Mouse (Mus musculus) hindbrain, embryonic 12.5 days (tissue): ENCODE results near the gene Prss12. TPM values are rescaled to one million over a fixed set of nuclear protein-coding genes. Genes with fewer than 3 reads are reported as not detected.

Experiments
- ATAC-seq: fragments of 200-750 bp; cut with Nextera tagmentation; 2 replicates; pipeline ENCODE4 v1.8.0; 2017; ENCODE audit warnings: moderate TSS enrichment; ENCODE audit not compliant: low FRiP score
- H3K27ac ChIP-seq: fragments of 300-500 bp; sonication (generic); 2 replicates; pipeline ENCODE4 v1.5.1; 2016; ENCODE audit warnings: mild to moderate bottlenecking
- H3K27me3 ChIP-seq: fragments of 300-500 bp; sonication (generic); 2 replicates; pipeline ENCODE4 v1.6.1; 2016; ENCODE audit warnings: mild to moderate bottlenecking
- H3K36me3 ChIP-seq: fragments of 300-500 bp; sonication (generic); 2 replicates; pipeline ENCODE4 v1.6.1; 2016; ENCODE audit warnings: mild to moderate bottlenecking
- H3K4me1 ChIP-seq: fragments of 300-500 bp; sonication (generic); 2 replicates; pipeline ENCODE4 v1.6.1; 2016
- H3K4me2 ChIP-seq: fragments of 300-500 bp; sonication (generic); replicated peaks from 2 replicates; pipeline ENCODE4 v1.6.1; 2016; ENCODE audit warnings: mild to moderate bottlenecking
- H3K4me3 ChIP-seq: fragments of 300-500 bp; sonication (generic); 2 replicates; pipeline ENCODE4 v1.5.1; 2016; ENCODE audit warnings: mild to moderate bottlenecking
- H3K9ac ChIP-seq: fragments of 300-500 bp; sonication (generic); 2 replicates; pipeline ENCODE4 v1.6.1; 2016; ENCODE audit warnings: mild to moderate bottlenecking, moderate library complexity
- H3K9me3 ChIP-seq: fragments of 300-500 bp; sonication (generic); replicated peaks from 2 replicates; pipeline ENCODE4 v1.6.1; 2016; ENCODE audit warnings: mild to moderate bottlenecking
- WGBS: fragments of 180-500 bp; shearing (Covaris S2); methylation state at CpG from one replicate; pipeline ENCODE4 v1.1.7; 2016; 5-methylcytosine and 5-hydroxymethylcytosine counted together
- polyA plus RNA-seq: library from polyadenylated mRNA; unstranded; fragments of >200 nt; fragmentation: Nextera tagmentation; extraction: Ambion mirVana; gene quantifications from 2 replicates; pipeline ENCODE4 v1.2.1, GENCODE M21; 2016

Prss12 gene
- polyA plus RNA-seq, 1 experiment from 2014 or later: 12.6 TPM

DNA sequence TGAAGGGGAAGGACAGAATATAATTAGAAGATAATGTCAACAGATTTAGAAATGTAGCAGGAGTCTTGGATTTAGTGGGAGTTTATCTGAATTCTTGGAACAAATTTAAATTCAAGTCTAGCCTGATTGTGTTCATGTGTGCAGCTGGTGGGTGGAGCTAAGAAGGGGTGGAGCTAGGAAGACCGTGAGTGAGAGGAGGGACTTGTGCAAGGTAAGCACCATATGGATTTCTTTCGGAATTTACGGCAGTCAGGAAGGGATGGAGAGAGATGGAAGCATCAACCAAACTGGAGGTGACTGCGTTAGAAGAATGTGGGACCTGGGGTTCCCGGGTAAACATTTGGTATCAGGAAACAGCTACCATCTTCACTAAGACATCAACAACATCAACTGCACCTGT is 68.2 kb downstream of the Prss12 start:
- no peaks in the 10 kb centered on the region; the same call in 1 of the 2 replicates for H3K4me1 ChIP-seq
- H3K9ac ChIP-seq: no peak overlapping the region
- H3K4me2 ChIP-seq: no peak overlapping the region
- H3K36me3 ChIP-seq: no peaks in the 10 kb centered on the region
- H3K4me3 ChIP-seq: no peak overlapping the region
- 50% methylated on average over 5 of the region's 5 CpGs for WGBS
- no peak overlapping the region for H3K27ac ChIP-seq
- ATAC-seq: no peak
- no peaks in the 10 kb centered on the region for H3K27me3 ChIP-seq
- no peaks in the 10 kb centered on the region for H3K9me3 ChIP-seq

DNA sequence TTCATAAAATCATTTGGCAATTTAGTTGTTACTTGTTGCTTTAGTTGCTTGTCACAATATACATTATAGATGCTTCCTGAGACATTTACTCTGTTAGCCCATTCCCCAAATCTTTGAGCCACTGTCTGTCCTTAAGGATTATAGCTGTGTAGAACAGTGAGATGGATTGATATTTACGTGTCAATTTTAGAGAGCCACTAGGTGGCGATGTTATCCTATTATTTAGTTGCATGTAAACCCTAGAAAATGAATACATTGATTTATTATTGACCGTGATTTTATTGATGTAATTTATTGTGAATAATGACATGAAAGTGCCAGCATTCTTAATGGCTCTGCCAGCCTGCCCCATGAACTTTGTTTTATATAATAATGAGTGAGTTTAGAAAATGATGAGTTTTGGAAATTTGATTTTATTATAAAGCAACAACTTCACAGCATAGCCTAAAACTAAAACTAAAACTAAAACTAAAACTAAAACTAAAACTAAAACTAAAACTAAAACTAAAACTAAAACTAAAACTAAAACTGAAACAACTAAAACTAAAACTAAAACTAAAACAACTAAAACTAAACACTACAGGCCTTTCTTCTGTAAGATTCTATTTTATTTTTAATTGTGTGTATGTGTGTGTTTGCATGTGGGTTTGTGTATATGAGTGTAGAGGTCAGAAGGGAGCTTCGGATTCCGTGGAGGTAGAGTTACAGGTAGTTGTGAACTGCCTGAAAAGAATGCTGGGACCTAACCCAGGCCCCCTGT is 69.1 kb downstream of the Prss12 start:
- Histone ChIP-seq H3K4me2 (no peak overlapping the region), H3K27me3 (no peaks in the 10 kb centered on the region), H3K27ac (no peak overlapping the region), H3K36me3 (no peaks in the 10 kb centered on the region), H3K4me1 (no peaks in the 10 kb centered on the region), H3K4me3 (no peak overlapping the region), H3K9ac (no peak overlapping the region), H3K9me3 (no peaks in the 10 kb centered on the region)
- 24% methylated on average over 5 of the region's 5 CpGs for WGBS
- ATAC-seq: no peak

GRCm38 (mm10) chr3:123516784-123517183 is 70.1 kb downstream of the Prss12 start:
- H3K27me3 ChIP-seq: no peaks in the 10 kb centered on the region
- ATAC-seq: peak; percentile 37; the same call in 1 of the 2 replicates
- H3K4me1 ChIP-seq: no peaks in the 10 kb centered on the region
- H3K27ac ChIP-seq: no peak overlapping the region
- H3K9ac ChIP-seq: no peak overlapping the region
- H3K4me2 ChIP-seq: no peak overlapping the region
- 39% methylated on average over 4 of the region's 4 CpGs for WGBS
- no peak overlapping the region for H3K4me3 ChIP-seq
- H3K36me3 ChIP-seq: no peaks in the 10 kb centered on the region
- no peaks in the 10 kb centered on the region for H3K9me3 ChIP-seq

GRCm38 (mm10) chr3:123526313-123527067 is 79.8 kb downstream of the Prss12 start:
- Histone ChIP-seq H3K4me3 (no peak overlapping the region), H3K36me3 (no peaks in the 10 kb centered on the region), H3K9ac (no peak overlapping the region), H3K4me2 (no peak overlapping the region), H3K27me3 (no peaks in the 10 kb centered on the region), H3K4me1 (no peaks in the 10 kb centered on the region), H3K27ac (no peak overlapping the region), H3K9me3 (no peaks in the 10 kb centered on the region)
- WGBS: 44% methylated on average over 11 of the region's 11 CpGs
- ATAC-seq: no peak

- no peaks in the 10 kb centered on the region for H3K27me3 ChIP-seq
- no peaks in the 10 kb centered on the region for H3K36me3 ChIP-seq
- WGBS: 79% methylated on average over 10 of the region's 10 CpGs
- no peak overlapping the region for H3K9ac ChIP-seq
- H3K4me3 ChIP-seq: no peak overlapping the region
- no peaks in the 10 kb centered on the region for H3K4me1 ChIP-seq
- no peak overlapping the region for H3K27ac ChIP-seq
- ATAC-seq: no peak
- H3K9me3 ChIP-seq: no peaks in the 10 kb centered on the region
- no peak overlapping the region for H3K4me2 ChIP-seq
Observed at GRCm38 (mm10) chr3:123527806-123528507, 81.2 kb downstream of the Prss12 start.

- no peak for ATAC-seq
- H3K27me3 ChIP-seq: no peaks in the 10 kb centered on the region
- no peak overlapping the region for H3K9ac ChIP-seq
Observed at GRCm38 (mm10) chr3:123531124-123531523, 84.4 kb downstream of the Prss12 start.

GRCm38 (mm10) chr3:123537279-123537678 is 90.6 kb downstream of the Prss12 start:
- Histone ChIP-seq H3K27me3 (no peaks in the 10 kb centered on the region), H3K9me3 (no peaks in the 10 kb centered on the region), H3K4me2 (no peak overlapping the region), H3K27ac (no peak overlapping the region), H3K9ac (no peak overlapping the region), H3K36me3 (no peaks in the 10 kb centered on the region), H3K4me1 (no peaks in the 10 kb centered on the region), H3K4me3 (no peak overlapping the region)
- 94% methylated on average over 1 of the region's 1 CpGs for WGBS
- ATAC-seq: no peak

More at GRCm38 (mm10) chr3:123531124-123531523, 84.4 kb downstream of the Prss12 start:
- Histone ChIP-seq H3K36me3 (no peaks in the 10 kb centered on the region), H3K27ac (no peak overlapping the region), H3K9me3 (no peaks in the 10 kb centered on the region), H3K4me1 (no peaks in the 10 kb centered on the region), H3K4me2 (no peak overlapping the region), H3K4me3 (no peak overlapping the region)
- 82% methylated on average over 2 of the region's 2 CpGs for WGBS

DNA sequence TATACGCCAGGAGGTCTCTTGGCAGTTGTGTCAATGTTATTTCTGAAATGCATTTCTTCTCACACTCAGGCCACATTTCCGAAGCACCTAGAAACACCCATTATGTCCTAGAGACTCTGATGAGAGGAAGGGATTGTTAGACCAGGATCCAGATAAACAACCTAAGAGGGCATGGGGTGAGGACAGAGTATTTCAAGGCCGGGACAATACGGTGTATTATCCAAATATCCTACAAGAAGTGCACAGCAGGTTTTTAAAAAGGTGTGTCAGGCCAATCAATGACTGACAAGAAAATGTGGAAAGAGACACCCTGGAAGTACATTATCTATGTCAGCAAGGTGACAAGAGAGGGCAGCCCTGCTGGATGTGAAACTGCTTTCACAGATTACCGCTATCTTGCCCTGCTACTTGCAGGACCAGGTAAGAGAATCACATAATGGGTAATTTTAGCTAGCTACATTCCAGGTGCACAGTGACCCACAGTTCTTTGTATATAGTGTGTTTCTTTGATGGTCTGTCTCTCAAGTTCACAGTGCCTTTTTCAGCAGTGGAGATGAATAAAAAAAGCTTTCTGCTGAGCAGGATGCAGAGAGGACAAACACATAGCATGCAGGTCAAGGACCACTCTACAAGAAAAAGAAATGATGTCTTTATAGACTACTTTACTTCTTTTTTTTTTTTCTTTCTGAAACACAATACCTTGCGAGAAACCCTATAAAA is 97.0 kb downstream of the Prss12 start:
- no peak for ATAC-seq
- H3K9me3 ChIP-seq: no peaks in the 10 kb centered on the region
- H3K4me2 ChIP-seq: no peak overlapping the region
- no peaks in the 10 kb centered on the region for H3K27me3 ChIP-seq
- peaks cover 4% of the 10 kb centered on the region; the same call in 1 of the 2 replicates for H3K36me3 ChIP-seq
- 88% methylated on average over 6 of the region's 6 CpGs for WGBS
- H3K9ac ChIP-seq: no peak overlapping the region
- H3K27ac ChIP-seq: no peak overlapping the region
- no peaks in the 10 kb centered on the region for H3K4me1 ChIP-seq
- H3K4me3 ChIP-seq: no peak overlapping the region

GRCm38 (mm10) chr3:123550487-123550886 is 103.8 kb downstream of the Prss12 start:
- no peaks in the 10 kb centered on the region for H3K9me3 ChIP-seq
- no peak overlapping the region for H3K27ac ChIP-seq
- ATAC-seq: no peak
- no peaks in the 10 kb centered on the region for H3K27me3 ChIP-seq
- H3K4me2 ChIP-seq: no peak overlapping the region
- H3K4me3 ChIP-seq: no peak overlapping the region
- WGBS: 92% methylated on average over 3 of the region's 3 CpGs
- H3K4me1 ChIP-seq: no peaks in the 10 kb centered on the region
- no peak overlapping the region for H3K9ac ChIP-seq
- H3K36me3 ChIP-seq: peaks cover 4% of the 10 kb centered on the region; the same call in 1 of the 2 replicates

- no peak overlapping the region for H3K4me3 ChIP-seq
- H3K9me3 ChIP-seq: no peaks in the 10 kb centered on the region
- WGBS: 84% methylated on average over 6 of the region's 6 CpGs
- H3K4me1 ChIP-seq: no peaks in the 10 kb centered on the region
- H3K9ac ChIP-seq: no peak overlapping the region
- no peak overlapping the region for H3K4me2 ChIP-seq
- ATAC-seq: no peak
- H3K27ac ChIP-seq: no peak overlapping the region
- H3K36me3 ChIP-seq: no peaks in the 10 kb centered on the region
- H3K27me3 ChIP-seq: no peaks in the 10 kb centered on the region
Observed at GRCm38 (mm10) chr3:123553872-123554271, 107.2 kb downstream of the Prss12 start.

DNA sequence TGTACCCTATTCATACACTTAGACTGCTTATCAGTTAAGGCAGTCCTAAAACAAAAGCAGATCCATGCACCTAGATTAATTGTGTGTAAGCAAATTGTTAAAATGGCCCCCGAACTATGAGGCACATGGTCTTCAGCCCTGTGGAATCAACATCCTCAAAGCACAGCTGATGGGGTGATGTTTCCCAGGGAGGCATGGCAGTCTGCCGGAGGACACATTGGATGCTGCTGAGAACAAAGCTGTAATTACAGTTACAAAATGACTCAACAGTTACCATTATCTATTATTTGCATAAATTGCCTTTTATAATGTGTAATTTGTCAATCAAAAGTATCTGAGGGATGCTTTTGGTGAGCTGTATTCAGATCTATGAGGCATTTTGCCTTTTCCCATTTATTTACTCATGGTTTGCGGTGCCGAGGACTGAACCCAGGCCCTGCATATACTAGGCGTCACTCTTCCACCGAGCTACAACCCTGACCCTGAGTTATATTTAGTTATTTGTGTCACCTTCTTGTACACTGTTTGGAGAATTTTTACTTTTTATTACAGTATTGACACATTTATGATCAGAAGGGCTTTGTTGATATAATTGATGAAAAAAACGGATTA is 108.6 kb downstream of the Prss12 start:
- no peak for ATAC-seq
- H3K4me2 ChIP-seq: no peak overlapping the region
- H3K4me3 ChIP-seq: no peak overlapping the region
- no peaks in the 10 kb centered on the region for H3K27me3 ChIP-seq
- no peak overlapping the region for H3K9ac ChIP-seq
- no peak overlapping the region for H3K27ac ChIP-seq
- H3K36me3 ChIP-seq: no peaks in the 10 kb centered on the region
- no peaks in the 10 kb centered on the region for H3K4me1 ChIP-seq
- WGBS: 94% methylated on average over 7 of the region's 7 CpGs
- no peaks in the 10 kb centered on the region for H3K9me3 ChIP-seq
